Mouse (Mus musculus): ENCODE data around the gene Nt5c3. TPM values are rescaled to one million over a fixed set of nuclear protein-coding genes. Genes with fewer than 3 reads are reported as not detected.
A peak's percentile ranks its signal among the peaks of the same experiment; 100 is the strongest.

The Nt5c3 gene
- polyA plus RNA-seq, 1 experiment, result 21.4 TPM

DNA sequence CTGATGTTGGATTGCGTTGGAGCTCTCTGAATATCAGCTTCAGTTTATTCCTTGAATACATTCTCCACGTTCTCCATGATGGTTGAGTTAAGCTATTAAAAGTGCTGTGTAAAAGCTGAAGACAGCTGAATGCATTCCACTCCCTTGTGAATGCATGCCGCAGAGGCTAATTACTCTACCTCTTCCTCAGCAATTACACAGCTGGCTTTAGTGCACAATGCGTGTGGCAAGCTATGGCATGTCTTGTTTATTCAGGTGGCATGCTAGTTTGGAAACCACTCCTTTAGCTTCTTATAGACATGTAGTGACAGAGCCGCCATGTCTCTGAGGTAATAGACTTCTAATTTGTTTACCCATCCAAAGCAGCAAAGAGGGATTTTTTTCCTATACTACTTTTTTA lies 67.0 kb downstream of the Nt5c3 start:
- H3K9ac ChIP-seq (ENCODE audit: low read depth, poor library complexity, severe bottlenecking), result no peak overlapping the region
- no peak overlapping the region for H3K4me3 ChIP-seq (ENCODE audit: low read depth, low read length)
- H3K4me1 ChIP-seq (ENCODE audit: control insufficient read depth, insufficient read depth, low read length), result peaks cover 2% of the 10 kb centered on the region
- TF ChIP-seq EP300 (IDR thresholded peaks at IDR 0.05; ENCODE audit: insufficient read depth, low read depth, low read length) (no peak), CTCF (IDR thresholded peaks at IDR 0.05; ENCODE audit: low read depth, low read length) (no peak), POLR2A (IDR thresholded peaks at IDR 0.05; ENCODE audit: insufficient read depth, low read length) (no peak)
- H3K36me3 ChIP-seq (ENCODE audit: control insufficient read depth, insufficient read depth, low read length, poor library complexity, severe bottlenecking), result peaks cover 21% of the 10 kb centered on the region
- H3K27me3 ChIP-seq (ENCODE audit: control insufficient read depth, insufficient read depth, low read length, poor library complexity, severe bottlenecking), result no peaks in the 10 kb centered on the region
- no peaks in the 10 kb centered on the region for H3K9me3 ChIP-seq (replicated peaks; ENCODE audit: control insufficient read depth, insufficient read depth, low read length, poor library complexity, severe bottlenecking)
- no peak overlapping the region for H3K27ac ChIP-seq (ENCODE audit: insufficient read depth, low read length)

DNA sequence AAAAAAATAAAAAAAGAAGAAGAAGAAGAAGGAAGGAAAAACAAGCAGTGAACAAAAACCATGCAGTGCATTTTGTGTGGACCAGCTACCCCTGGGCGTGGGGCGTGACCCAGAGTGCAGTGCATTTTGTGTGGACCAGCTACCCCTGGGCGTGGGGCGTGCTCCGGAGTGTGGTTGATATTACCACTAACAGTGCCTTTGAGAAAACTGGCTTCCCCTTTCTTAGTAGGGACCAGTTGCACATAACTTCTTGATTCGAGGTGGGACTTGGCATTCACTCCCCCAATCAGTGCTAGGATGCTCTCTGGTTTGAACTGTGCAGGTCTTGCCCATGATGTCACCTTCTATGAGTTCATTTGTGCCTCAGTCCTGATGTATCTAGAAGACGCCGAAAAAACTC lies 68.9 kb downstream of the Nt5c3 start:
- no peaks in the 10 kb centered on the region for H3K9me3 ChIP-seq (replicated peaks; ENCODE audit: control insufficient read depth, insufficient read depth, low read length, poor library complexity, severe bottlenecking)
- H3K36me3 ChIP-seq (ENCODE audit: control insufficient read depth, insufficient read depth, low read length, poor library complexity, severe bottlenecking), result peaks cover 31% of the 10 kb centered on the region
- no peak overlapping the region for H3K27ac ChIP-seq (ENCODE audit: insufficient read depth, low read length)
- H3K9ac ChIP-seq (ENCODE audit: low read depth, poor library complexity, severe bottlenecking), result no peak overlapping the region
- no peaks in the 10 kb centered on the region for H3K27me3 ChIP-seq (ENCODE audit: control insufficient read depth, insufficient read depth, low read length, poor library complexity, severe bottlenecking)
- H3K4me1 ChIP-seq (ENCODE audit: control insufficient read depth, insufficient read depth, low read length), result no peaks in the 10 kb centered on the region
- TF ChIP-seq EP300 (IDR thresholded peaks at IDR 0.05; ENCODE audit: insufficient read depth, low read depth, low read length) (no peak), CTCF (IDR thresholded peaks at IDR 0.05; ENCODE audit: low read depth, low read length) (no peak), POLR2A (IDR thresholded peaks at IDR 0.05; ENCODE audit: insufficient read depth, low read length) (no peak)
- no peak overlapping the region for H3K4me3 ChIP-seq (ENCODE audit: low read depth, low read length)

DNA sequence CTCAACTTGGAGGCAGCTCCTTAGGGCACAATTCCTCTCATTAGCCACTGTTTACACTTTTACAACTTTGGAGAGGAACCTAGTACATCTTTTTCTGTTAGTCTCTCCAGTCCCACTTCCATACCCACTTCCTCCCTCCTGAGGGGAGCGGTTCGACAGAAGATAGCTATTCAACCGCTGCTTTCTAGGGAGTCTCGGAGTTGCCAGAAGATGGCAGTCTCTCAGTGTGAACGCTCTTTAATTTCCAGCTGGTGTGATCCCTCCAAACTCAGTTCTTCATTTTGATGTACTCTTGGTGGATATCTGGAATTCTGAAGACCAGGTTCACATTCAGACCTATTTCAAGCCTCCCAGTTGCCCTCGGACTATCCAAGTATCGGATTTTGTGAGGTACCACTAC lies 73.4 kb downstream of the Nt5c3 start:
- Histone ChIP-seq H3K27me3 (ENCODE audit: control insufficient read depth, insufficient read depth, low read length, poor library complexity, severe bottlenecking) (no peaks in the 10 kb centered on the region), H3K9me3 (replicated peaks; ENCODE audit: control insufficient read depth, insufficient read depth, low read length, poor library complexity, severe bottlenecking) (no peaks in the 10 kb centered on the region), H3K27ac (ENCODE audit: insufficient read depth, low read length) (no peak overlapping the region), H3K4me3 (ENCODE audit: low read depth, low read length) (no peak overlapping the region), H3K36me3 (ENCODE audit: control insufficient read depth, insufficient read depth, low read length, poor library complexity, severe bottlenecking) (peaks cover 18% of the 10 kb centered on the region), H3K4me1 (ENCODE audit: control insufficient read depth, insufficient read depth, low read length) (no peaks in the 10 kb centered on the region), H3K9ac (ENCODE audit: low read depth, poor library complexity, severe bottlenecking) (no peak overlapping the region)
- no peak for TF ChIP-seq POLR2A (IDR thresholded peaks at IDR 0.05; ENCODE audit: insufficient read depth, low read length)
- TF ChIP-seq CTCF (IDR thresholded peaks at IDR 0.05; ENCODE audit: low read depth, low read length), result peak; percentile 36
- TF ChIP-seq EP300 (IDR thresholded peaks at IDR 0.05; ENCODE audit: insufficient read depth, low read depth, low read length), result no peak

DNA sequence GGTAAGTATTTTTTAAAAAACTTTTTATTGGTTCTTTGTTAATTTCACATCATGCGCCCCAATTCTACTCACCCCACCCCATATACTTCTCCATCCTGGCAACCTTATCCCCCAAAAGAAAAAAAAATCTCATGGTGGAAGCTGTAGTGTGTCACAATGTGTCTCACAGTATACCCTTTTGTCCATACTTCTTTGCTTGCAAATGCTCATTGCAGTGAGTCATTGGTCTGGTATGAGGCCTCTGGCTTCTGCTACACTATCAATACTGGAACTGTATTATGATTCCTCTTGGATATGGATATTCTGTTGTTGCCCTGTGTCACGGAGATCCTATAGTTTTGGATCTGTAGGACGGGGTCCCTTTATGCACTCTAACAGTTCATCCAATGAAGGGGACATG lies 74.8 kb downstream of the Nt5c3 start:
- Histone ChIP-seq H3K4me1 (ENCODE audit: control insufficient read depth, insufficient read depth, low read length) (no peaks in the 10 kb centered on the region), H3K4me3 (ENCODE audit: low read depth, low read length) (no peak overlapping the region), H3K9me3 (replicated peaks; ENCODE audit: control insufficient read depth, insufficient read depth, low read length, poor library complexity, severe bottlenecking) (no peaks in the 10 kb centered on the region), H3K36me3 (ENCODE audit: control insufficient read depth, insufficient read depth, low read length, poor library complexity, severe bottlenecking) (peaks cover 18% of the 10 kb centered on the region), H3K27ac (ENCODE audit: insufficient read depth, low read length) (no peak overlapping the region), H3K27me3 (ENCODE audit: control insufficient read depth, insufficient read depth, low read length, poor library complexity, severe bottlenecking) (no peaks in the 10 kb centered on the region), H3K9ac (ENCODE audit: low read depth, poor library complexity, severe bottlenecking) (no peak overlapping the region)
- no peak for TF ChIP-seq POLR2A (IDR thresholded peaks at IDR 0.05; ENCODE audit: insufficient read depth, low read length)
- TF ChIP-seq EP300 (IDR thresholded peaks at IDR 0.05; ENCODE audit: insufficient read depth, low read depth, low read length), result no peak
- no peak for TF ChIP-seq CTCF (IDR thresholded peaks at IDR 0.05; ENCODE audit: low read depth, low read length)

DNA sequence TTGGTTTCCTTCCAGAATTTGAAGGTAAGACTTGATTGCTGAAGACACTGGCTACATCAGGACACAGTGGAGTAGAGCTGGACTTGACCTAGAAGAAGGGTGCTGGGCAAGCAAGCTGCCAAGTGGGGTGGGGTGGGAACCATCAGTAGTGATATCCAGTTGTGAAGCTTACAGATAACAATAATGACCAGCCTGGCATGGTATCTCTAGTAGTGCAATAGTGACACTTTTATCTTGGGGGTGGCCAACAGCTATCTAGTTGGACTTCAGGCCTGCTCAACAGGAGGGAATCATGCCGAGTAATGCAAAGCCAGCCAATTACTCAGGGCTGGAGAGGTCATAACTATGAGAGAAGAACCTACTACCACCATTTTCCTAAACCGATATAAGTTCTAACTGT lies 79.4 kb downstream of the Nt5c3 start:
- TF ChIP-seq EP300 (IDR thresholded peaks at IDR 0.05; ENCODE audit: insufficient read depth, low read depth, low read length) (no peak), CTCF (IDR thresholded peaks at IDR 0.05; ENCODE audit: low read depth, low read length) (no peak), POLR2A (IDR thresholded peaks at IDR 0.05; ENCODE audit: insufficient read depth, low read length) (no peak)
- Histone ChIP-seq H3K27me3 (ENCODE audit: control insufficient read depth, insufficient read depth, low read length, poor library complexity, severe bottlenecking) (no peaks in the 10 kb centered on the region), H3K4me3 (ENCODE audit: low read depth, low read length) (no peak overlapping the region), H3K9ac (ENCODE audit: low read depth, poor library complexity, severe bottlenecking) (no peak overlapping the region), H3K36me3 (ENCODE audit: control insufficient read depth, insufficient read depth, low read length, poor library complexity, severe bottlenecking) (0 out of 2 replicates have a peak, but pooled peaks cover 12% of the 10 kb centered on the region), H3K27ac (ENCODE audit: insufficient read depth, low read length) (no peak overlapping the region), H3K9me3 (replicated peaks; ENCODE audit: control insufficient read depth, insufficient read depth, low read length, poor library complexity, severe bottlenecking) (no peaks in the 10 kb centered on the region), H3K4me1 (ENCODE audit: control insufficient read depth, insufficient read depth, low read length) (no peaks in the 10 kb centered on the region)

DNA sequence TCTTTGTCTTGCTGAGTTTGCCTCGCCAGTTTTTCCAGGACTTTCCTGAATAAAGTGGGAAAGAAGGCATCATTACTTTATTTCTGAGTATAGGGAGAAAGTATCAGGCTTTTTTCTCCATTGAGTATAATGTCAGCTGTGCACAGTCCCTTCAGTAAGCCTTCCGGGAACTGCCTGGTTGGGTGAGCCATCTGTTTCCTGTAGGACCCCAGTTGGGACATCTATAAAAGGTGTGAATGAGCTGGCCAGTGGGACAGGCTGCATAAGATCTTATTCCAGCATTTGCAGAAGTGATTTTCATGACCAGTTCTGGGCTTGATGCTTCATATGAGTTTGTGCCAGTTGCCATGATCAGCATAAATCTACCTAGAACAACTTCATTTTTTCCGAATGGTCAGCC lies 80.5 kb downstream of the Nt5c3 start:
- H3K4me3 ChIP-seq (ENCODE audit: low read depth, low read length), result no peak overlapping the region
- H3K9me3 ChIP-seq (replicated peaks; ENCODE audit: control insufficient read depth, insufficient read depth, low read length, poor library complexity, severe bottlenecking), result no peaks in the 10 kb centered on the region
- 0 out of 2 replicates have a peak, but pooled peaks cover 12% of the 10 kb centered on the region for H3K36me3 ChIP-seq (ENCODE audit: control insufficient read depth, insufficient read depth, low read length, poor library complexity, severe bottlenecking)
- no peaks in the 10 kb centered on the region for H3K4me1 ChIP-seq (ENCODE audit: control insufficient read depth, insufficient read depth, low read length)
- H3K27ac ChIP-seq (ENCODE audit: insufficient read depth, low read length), result no peak overlapping the region
- H3K27me3 ChIP-seq (ENCODE audit: control insufficient read depth, insufficient read depth, low read length, poor library complexity, severe bottlenecking), result no peaks in the 10 kb centered on the region
- TF ChIP-seq EP300 (IDR thresholded peaks at IDR 0.05; ENCODE audit: insufficient read depth, low read depth, low read length), result no peak
- TF ChIP-seq POLR2A (IDR thresholded peaks at IDR 0.05; ENCODE audit: insufficient read depth, low read length), result no peak
- TF ChIP-seq CTCF (IDR thresholded peaks at IDR 0.05; ENCODE audit: low read depth, low read length), result no peak
- no peak overlapping the region for H3K9ac ChIP-seq (ENCODE audit: low read depth, poor library complexity, severe bottlenecking)
